Mouse (Mus musculus): ENCODE measurements around the gene Slc22a15.

Gene Slc22a15

DNA sequence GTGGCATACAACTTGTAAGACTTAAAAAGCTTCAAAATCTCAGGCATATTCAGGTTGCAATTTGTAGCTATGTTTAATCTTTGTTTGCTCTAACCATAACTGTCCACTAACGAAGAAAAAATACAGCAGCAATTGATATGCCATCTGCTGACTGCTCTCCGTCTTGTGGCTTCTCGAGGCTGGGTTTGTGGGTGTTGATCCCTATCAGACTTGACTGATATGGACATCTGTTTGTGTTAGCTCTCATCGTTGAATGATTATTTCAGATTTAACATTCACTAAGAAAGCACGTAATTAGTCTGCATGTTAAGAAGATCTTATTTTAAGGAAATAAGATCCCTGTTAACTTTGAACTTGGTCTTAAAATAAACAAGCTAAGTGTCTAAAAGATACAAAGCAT lies 7.7 kb downstream of the Slc22a15 start:
- no peak for DNase-seq (ENCODE audit: low spot score in 2 of 2)

DNA sequence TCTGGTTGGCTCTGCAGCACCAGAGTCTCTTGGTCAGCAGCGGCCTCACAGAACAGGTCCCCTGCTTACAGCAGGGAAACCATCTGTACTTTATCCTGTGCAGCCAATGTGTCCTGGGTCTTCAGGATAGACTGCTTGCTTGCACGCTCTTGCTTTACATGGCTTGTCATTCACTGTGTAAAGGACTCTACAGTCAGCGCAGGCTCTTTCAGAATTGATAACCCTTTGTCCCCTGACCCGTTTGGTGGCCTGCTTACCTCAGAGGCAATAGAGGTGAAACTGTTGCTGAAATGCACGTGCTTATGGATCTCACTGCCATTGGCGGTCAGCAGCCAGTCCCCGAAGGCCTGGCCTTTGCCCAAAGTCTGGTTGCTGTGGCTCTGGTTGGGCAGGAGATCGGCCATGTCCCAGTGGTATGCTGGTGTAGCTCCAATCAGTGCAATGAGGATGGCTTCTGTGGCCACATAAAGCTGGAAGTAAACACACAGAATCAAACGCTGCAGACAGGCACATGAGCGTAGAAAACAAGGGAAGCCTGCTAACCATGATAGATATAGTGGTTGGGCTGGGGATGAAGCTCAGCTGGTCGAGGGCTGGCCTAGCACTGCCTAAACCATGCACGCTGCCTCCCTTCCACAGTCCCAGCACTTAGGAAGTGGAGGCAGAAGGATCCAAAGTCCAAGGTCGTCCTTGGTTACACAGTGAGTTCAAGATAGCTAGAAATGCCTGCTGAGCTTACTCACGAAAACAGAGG lies 9.0 kb downstream of the Slc22a15 start:
- no peak for DNase-seq (ENCODE audit: low spot score in 2 of 2)

DNA sequence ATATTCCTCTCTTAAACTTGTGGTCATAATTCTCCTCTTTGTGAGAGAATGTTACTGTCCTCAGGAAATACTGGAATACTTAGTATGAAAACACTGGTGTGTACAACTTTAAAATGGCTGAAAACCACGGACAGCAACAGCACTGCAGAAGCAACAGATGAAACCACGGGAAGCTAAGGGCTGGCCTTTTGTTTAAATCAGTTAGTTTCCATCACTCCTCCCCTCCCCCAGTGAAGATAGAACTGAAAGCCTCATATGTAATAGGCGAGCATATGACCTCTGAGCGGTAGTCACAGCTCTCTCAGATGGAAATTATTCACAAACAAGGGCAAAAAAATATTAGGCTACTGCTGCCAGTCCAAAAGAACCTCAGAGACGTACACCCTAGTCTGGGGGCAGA lies 10.0 kb downstream of the Slc22a15 start:
- no peak for DNase-seq (ENCODE audit: low spot score in 2 of 2)

DNA sequence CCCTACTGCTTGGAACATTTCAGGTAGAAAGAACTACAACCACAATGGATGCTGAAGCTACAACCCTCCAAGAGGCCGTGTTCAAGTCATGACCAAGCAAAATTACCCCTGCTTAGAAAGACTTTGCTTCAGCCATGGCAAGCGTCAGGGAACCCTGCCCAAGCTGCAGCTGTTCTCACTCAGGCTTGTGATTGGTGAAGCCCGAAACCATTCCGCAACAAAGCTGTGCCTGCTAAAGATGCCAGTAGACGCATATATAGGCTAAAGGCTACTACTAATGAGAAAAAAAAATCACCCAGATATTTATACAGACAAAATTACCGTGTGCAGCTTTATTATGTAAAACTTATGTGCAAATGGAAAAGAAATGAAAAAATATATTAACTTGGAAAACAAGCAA lies 12.2 kb downstream of the Slc22a15 start:
- DNase-seq (ENCODE audit: low spot score in 2 of 2), result no peak

- DNase-seq (ENCODE audit: low spot score in 2 of 2), result no peak
These were observed 17.2 kb downstream of the Slc22a15 start for GRCm38 (mm10) chr3:101907049-101907448.

DNA sequence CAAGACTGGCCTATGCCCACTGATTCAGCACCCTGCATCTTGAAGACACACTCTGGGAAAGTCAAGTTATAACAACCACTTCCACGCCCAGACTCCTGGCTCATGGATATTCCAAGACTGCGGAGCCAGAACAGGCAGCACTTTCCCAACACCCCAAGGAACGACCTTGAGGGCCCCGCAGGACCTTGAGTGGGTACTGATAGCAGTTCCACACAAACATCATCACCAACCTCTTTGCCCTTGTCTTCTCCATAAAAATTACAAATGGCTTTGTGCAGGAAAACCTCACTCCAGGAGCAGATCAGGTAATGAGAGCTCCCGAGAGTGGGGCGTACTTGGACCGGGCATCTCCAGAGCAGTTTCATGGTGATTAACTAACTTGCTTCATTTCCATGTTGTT lies 19.5 kb downstream of the Slc22a15 start:
- DNase-seq (ENCODE audit: low spot score in 2 of 2), result no peak

GRCm38 (mm10) chr3:101903091-101903490 lies 21.2 kb downstream of the Slc22a15 start:
- DNase-seq (ENCODE audit: low spot score in 2 of 2), result no peak

DNA sequence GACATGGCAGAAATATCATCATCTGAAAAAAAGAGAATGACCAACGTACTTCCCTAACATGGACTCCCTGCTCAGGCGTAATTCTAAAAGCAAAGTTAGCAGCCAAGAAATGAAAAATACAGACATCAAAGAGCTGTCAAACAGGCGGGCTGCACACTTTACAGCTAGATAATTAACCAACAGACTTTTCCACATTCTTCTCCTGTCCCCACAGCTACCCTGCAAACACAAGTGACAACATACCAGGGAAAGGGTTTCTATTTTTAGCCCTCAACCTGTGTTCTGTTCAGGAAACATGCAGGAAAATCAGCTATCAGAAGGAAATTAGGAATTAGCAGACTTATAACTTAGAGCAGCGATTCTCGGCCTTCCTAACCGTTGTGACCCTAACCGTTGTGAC lies 21.9 kb downstream of the Slc22a15 start:
- no peak for DNase-seq (ENCODE audit: low spot score in 2 of 2)

DNA sequence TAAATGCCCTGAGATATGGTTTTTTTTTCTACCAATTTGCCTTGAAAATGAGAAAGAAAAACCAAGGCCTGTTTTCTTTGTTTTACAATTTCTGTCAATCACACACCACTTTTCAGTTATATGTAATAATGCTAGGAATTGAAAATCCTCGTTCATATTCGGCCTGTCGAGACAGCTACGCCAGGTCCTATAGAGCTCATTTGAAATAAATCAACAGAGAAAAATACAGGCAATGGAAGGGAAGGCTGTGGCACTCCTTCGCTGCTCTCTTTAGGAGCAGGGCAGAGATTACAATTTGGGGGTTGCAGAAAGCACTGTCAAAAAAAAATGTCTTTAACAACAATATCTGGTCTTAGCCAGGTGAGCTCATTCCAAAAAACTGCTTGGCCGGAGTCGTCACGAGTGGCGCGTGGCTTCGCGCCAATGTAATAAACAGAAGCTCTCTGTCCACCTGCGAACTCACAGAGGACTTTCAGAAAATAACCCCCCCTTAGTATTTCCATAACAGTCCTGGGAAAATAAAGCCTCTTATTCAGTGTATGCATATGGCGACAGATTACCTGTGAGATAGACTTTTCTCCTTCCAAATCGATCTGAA lies 26.8 kb downstream of the Slc22a15 start:
- no peak for DNase-seq (ENCODE audit: low spot score in 2 of 2)

DNA sequence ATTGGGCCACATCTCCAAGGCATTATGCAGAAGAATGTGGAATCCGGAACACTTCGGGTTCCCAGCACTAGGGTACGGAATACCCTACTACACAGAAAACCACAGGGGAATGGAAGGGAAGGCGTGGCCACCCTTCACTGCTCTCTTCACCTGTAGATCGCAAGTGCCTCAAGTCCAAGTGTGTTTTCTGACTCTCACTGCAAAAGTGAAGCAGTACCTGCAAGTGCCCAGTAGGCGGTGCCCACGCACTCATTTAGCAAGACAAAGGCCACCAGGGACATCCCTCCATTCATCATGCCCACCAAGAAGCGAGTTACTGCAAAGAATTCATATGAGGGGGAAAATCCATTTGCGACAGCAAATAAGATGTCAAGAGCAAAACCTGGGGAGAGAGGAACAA lies 27.4 kb downstream of the Slc22a15 start:
- DNase-seq (ENCODE audit: low spot score in 2 of 2), result peak; percentile 37 to 51

DNA sequence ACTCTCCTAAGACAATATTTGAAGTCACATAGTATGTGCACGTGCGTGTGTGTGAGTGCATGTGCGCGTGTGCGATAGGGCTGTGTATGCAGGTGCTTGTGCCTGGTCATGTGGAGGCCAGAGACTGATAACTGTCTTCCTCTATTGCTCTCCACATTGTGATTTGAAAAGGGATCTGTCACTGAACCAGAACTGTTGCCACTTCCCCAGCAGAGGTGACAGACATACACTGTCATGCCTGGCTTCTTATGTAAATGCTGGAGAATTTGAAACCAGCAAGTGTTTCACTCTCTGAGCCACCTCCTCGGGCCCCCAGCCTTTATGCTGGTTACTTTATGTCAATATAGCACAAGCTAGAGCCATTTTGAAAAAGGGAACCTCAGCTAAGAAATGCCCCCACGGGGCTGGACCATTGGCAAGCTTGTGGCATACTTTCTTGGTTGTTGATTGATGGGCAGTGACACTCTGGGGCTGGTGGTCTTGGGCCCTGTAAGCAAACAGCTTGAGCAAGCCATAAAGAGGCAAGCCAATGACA lies 28.8 kb downstream of the Slc22a15 start:
- DNase-seq (ENCODE audit: low spot score in 2 of 2), result no peak

GRCm38 (mm10) chr3:101885591-101885990 lies 38.7 kb downstream of the Slc22a15 start:
- DNase-seq (ENCODE audit: low spot score in 2 of 2), result no peak

DNA sequence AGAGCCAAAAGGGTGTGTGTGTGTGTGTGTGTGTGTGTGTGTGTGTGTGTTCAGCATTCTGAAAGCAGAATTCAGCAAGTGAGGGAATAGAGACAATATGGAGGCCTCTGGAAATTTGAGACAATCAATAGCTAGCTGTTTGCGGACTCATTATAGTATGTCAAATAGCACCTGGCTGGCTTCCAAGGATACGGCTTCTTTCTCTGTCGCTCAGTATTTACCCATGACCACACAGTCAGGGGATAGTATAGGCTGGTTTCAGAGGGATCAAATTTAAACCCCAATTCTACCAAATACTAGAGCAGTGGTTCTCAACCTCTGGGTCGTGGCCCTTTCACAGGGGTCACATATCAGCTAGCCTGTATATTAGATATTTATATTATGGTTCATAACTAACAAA lies 39.2 kb downstream of the Slc22a15 start:
- no peak for DNase-seq (ENCODE audit: low spot score in 2 of 2)

GRCm38 (mm10) chr3:101883902-101884301 lies 40.4 kb downstream of the Slc22a15 start:
- DNase-seq (ENCODE audit: low spot score in 2 of 2), result no peak

- no peak for DNase-seq (ENCODE audit: low spot score in 2 of 2)
These were observed 42.5 kb downstream of the Slc22a15 start for GRCm38 (mm10) chr3:101881721-101882120.

GRCm38 (mm10) chr3:101880818-101881217 lies 43.4 kb downstream of the Slc22a15 start:
- DNase-seq (ENCODE audit: low spot score in 2 of 2), result no peak

DNA sequence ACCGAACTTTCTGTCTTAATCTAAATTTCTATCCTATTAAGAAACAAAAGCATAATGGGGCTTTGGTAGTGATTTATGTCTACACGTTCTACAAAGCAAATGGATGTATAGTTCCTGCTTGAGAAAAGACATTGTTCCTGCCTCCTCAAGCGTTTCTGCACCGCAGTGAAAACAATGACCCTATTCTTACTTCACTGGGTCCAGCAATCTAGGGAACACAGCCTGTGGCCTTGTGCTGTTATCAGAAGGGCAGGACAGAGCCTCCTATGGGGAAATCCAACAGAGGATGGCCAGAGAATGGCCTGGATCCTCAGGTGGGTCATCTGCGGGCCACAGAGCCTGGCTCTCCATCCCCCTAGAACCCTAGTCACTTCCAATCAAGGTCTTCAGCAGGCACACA lies 46.1 kb downstream of the Slc22a15 start:
- no peak for DNase-seq (ENCODE audit: low spot score in 2 of 2)

GRCm38 (mm10) chr3:101876459-101877285 lies 47.6 kb downstream of the Slc22a15 start:
- no peak for DNase-seq (ENCODE audit: low spot score in 2 of 2)

- DNase-seq (ENCODE audit: low spot score in 2 of 2), result no peak
These were observed 48.9 kb downstream of the Slc22a15 start for GRCm38 (mm10) chr3:101875258-101875920.

DNA sequence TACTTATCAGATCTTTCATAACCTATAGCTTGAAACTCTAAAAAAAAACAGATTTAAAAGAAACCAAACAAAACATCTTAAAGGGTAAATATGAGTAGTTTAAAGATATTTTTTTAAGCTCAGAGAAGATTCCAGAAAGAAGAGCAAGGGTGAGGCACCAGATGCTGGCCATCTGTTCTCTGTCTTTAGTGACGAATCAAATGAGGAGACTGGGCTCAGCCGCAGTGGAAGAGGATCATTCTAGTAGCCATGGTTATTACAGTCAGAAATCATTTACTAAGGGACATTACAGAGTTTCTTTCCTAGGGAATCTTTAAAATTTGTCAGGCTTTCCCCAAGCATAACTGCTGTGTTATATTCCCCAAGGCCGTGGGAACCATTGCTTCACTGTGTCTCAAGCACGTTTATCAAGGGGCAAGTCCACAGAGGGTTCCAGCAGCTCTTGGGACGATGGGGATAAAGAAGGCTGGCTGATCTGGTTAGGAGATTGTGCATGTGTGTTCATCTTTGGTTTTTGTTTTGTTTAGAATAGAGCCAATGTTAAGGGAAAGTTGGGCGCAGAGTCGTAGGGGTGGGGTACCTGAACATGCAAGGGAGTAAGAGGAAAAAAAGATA lies 51.1 kb downstream of the Slc22a15 start:
- DNase-seq (ENCODE audit: low spot score in 2 of 2), result no peak

DNA sequence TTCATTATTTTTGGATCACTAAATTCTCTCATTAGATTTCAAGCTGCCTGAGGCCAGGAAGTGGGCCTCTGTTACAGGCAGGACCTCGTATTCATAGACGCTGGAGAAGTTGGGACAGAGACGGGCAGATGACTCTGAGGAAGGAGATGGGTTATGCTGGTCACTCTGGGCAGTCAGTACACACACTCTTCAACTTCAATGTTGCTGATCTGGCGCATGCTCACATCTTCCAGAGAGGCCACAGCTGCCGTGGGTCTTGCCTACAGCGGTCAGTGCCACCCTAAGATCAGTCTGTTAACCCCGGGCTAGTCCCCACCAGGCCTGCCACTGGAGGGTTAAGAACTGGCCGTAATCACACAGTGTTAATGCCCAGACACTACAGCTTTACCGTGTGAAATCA lies 52.3 kb downstream of the Slc22a15 start:
- no peak for DNase-seq (ENCODE audit: low spot score in 2 of 2)

Measured in frontal cortex, postnatal 25 days (tissue).